Mouse (Mus musculus) hindbrain, embryonic 12.5 days (tissue): ENCODE data around the gene Snrpc. TPM values are rescaled to one million over a fixed set of nuclear protein-coding genes. Genes with fewer than 3 reads are reported as not detected.

Experiments
- ATAC-seq: fragments of 200-750 bp; cut with Nextera tagmentation; 2 replicates; pipeline ENCODE4 v1.8.0; 2017; ENCODE audit warnings: moderate TSS enrichment; ENCODE audit not compliant: low FRiP score
- H3K27ac ChIP-seq: fragments of 300-500 bp; sonication (generic); 2 replicates; pipeline ENCODE4 v1.5.1; 2016; ENCODE audit warnings: mild to moderate bottlenecking
- H3K27me3 ChIP-seq: fragments of 300-500 bp; sonication (generic); 2 replicates; pipeline ENCODE4 v1.6.1; 2016; ENCODE audit warnings: mild to moderate bottlenecking
- H3K36me3 ChIP-seq: fragments of 300-500 bp; sonication (generic); 2 replicates; pipeline ENCODE4 v1.6.1; 2016; ENCODE audit warnings: mild to moderate bottlenecking
- H3K4me1 ChIP-seq: fragments of 300-500 bp; sonication (generic); 2 replicates; pipeline ENCODE4 v1.6.1; 2016
- H3K4me2 ChIP-seq: fragments of 300-500 bp; sonication (generic); replicated peaks from 2 replicates; pipeline ENCODE4 v1.6.1; 2016; ENCODE audit warnings: mild to moderate bottlenecking
- H3K4me3 ChIP-seq: fragments of 300-500 bp; sonication (generic); 2 replicates; pipeline ENCODE4 v1.5.1; 2016; ENCODE audit warnings: mild to moderate bottlenecking
- H3K9ac ChIP-seq: fragments of 300-500 bp; sonication (generic); 2 replicates; pipeline ENCODE4 v1.6.1; 2016; ENCODE audit warnings: mild to moderate bottlenecking, moderate library complexity
- H3K9me3 ChIP-seq: fragments of 300-500 bp; sonication (generic); replicated peaks from 2 replicates; pipeline ENCODE4 v1.6.1; 2016; ENCODE audit warnings: mild to moderate bottlenecking
- WGBS: fragments of 180-500 bp; shearing (Covaris S2); methylation state at CpG from one replicate; pipeline ENCODE4 v1.1.7; 2016; 5-methylcytosine and 5-hydroxymethylcytosine counted together
- polyA plus RNA-seq: library from polyadenylated mRNA; unstranded; fragments of >200 nt; fragmentation: Nextera tagmentation; extraction: Ambion mirVana; gene quantifications from 2 replicates; pipeline ENCODE4 v1.2.1, GENCODE M21; 2016

Gene Snrpc
- polyA plus RNA-seq, 1 experiment from 2014 or later: 327 TPM

DNA sequence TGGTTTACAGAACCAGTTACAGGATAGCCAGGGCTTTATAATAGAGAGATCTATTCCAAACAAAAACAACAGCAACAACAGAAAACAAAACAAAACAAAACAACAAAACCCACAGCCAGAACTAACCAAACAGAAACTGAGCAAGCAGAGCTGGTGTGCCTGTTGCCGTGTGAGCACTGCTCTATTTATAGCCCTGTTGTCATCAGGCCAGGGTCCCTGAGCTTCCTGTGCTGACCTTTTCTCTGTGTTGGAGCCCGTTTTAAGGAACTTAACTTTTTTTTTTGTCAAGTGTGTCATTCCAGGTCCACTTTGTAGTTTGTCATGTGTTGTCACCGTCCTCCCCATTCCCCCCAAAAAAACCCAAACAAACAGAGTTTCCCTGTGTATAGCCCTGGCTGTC, 13.1 kb downstream of the Snrpc start:
- no peaks in the 10 kb centered on the region for H3K27me3 ChIP-seq
- H3K4me2 ChIP-seq: no peak overlapping the region
- H3K36me3 ChIP-seq: peaks cover 71% of the 10 kb centered on the region
- no peak overlapping the region for H3K9ac ChIP-seq
- 81% methylated on average over 3 of the region's 3 CpGs for WGBS
- no peak for ATAC-seq
- H3K27ac ChIP-seq: no peak overlapping the region
- no peak overlapping the region for H3K4me3 ChIP-seq
- no peaks in the 10 kb centered on the region for H3K4me1 ChIP-seq
- H3K9me3 ChIP-seq: no peaks in the 10 kb centered on the region

DNA sequence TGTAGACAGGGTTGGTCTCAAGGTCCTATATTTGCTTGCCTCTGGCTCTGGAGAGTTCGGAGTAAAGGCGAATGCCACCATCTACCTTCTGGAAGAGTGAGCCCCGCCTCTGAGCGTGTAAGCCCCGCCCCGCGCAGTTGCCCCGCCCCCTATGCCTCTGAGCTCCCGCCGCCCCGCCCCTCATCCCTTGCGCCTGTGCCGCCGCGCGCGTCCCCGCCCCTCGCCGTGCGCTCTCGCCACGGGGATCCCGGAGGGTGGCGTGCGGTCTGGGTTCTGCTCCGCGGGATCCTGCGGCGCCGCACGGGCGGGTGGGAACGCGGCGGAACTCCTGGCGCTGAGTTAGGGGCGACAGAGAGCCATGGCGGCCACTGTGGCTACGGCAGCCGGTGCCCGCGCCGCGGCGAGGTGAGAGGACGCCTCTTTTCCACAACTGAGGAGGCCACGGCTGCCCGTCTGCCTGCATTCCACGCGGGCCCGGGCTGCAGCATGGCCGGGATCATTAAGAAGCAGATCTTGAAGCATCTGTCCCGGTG, 18.4 kb downstream of the Snrpc start, which contains the start of gene Uhrf1bp1:
Gene Uhrf1bp1, plus strand, starts transcription at position 177 of the 533 bp plus-strand sequence.
- under 1% methylated on average over 53 of the region's 54 CpGs for WGBS
- H3K4me1 ChIP-seq: peaks cover 29% of the 10 kb centered on the region
- peak within 1 kb of the TSS; percentile 85 for H3K27ac ChIP-seq
- peak within 1 kb of the TSS; percentile 89 for H3K4me3 ChIP-seq
- H3K9ac ChIP-seq: peak within 1 kb of the TSS; percentile 94
- H3K4me2 ChIP-seq: peak within 1 kb of the TSS; percentile 80
- H3K9me3 ChIP-seq: no peaks in the 10 kb centered on the region
- peaks cover 22% of the 10 kb centered on the region for H3K36me3 ChIP-seq
- H3K27me3 ChIP-seq: no peaks in the 10 kb centered on the region
- peak; percentile 82 for ATAC-seq

DNA sequence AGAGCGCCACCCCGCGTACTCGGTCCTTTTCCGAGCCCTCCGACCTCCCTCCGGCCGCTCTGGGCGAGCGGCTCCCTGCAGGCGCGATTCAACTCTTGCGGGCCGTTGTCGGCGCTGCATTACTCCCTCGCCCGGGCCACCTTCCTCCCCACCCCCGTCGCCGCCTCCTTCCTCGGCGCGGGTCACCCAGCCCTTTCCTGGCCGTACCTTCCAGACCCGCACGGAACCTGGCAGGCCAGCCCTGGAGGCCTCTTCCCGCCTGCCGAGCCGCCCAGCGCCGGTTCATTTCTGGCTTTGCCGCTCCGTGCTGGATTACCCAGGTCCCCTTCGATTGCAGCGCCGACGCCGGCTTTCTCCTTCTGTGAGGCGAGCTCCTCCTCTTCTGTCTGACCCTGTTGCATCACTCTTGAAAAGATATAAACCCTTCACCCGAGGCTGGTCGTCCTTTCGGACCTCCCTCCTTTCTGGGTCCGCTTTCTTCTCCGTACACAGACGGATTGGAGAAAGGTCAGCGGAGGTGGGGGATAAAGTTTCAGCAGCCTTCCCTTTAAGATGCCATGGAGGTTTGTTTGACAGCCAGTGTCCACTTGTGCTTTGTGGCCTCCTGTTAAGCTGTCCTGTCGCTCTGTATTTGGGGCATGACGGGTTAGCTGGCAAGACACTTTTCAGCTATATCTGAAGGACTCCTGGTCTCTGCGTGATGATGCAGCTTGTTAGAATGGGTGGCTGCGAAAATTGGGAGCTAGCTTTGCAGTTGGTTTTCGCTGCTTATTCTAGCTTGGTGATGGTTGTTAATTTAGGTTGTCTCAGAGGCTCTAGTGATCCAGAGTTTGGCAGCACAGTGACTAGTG, 19.1 kb downstream of the Snrpc start:
- Histone ChIP-seq H3K36me3 (peaks cover 20% of the 10 kb centered on the region), H3K9me3 (no peaks in the 10 kb centered on the region), H3K4me1 (peaks cover 29% of the 10 kb centered on the region), H3K9ac (peak overlapping the region; percentile 94), H3K27me3 (no peaks in the 10 kb centered on the region), H3K4me3 (peak overlapping the region; percentile 89), H3K4me2 (peak overlapping the region; percentile 80), H3K27ac (peak overlapping the region; percentile 85)
- peak; percentile 72 for ATAC-seq
- WGBS: 2% methylated on average over 52 of the region's 52 CpGs

DNA sequence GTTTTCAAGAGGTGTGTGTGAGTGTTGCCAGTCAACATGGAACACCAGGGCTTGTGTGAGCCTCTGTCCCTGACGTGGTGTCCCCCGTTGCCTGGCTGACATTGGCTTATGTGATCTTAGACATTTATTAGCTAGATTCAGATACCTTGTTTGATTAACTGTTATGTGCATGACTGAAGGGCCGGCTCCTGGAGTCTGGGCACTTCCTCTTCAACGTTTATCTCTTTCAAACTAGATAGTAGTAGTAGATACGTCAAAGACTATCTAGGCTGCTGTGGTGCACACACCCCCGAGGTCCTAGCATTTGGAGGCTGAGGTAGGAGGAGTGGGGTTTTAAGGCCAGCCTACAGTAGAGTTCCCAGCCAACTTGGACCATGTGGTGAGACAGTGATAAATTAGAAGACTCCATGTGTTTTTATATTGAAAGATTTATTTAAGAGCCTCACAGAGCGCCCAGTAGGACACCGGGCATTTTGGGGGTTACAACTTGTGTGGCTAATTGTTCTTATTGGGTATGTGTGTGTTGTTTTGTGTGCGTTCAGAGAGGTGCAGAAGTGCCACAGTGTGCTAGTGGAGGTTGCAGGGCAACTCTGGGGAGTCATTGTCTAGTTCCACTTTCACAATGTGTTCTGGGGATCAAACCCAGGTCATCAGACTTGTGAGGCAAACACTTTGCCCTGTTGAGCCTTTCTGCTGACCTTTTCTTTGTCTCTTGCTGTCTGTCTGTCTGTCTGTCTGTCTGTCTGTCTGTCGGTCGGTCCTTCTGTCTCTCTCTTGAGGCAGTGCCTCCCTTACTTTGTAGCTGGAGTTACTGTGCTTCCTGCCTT, 19.9 kb downstream of the Snrpc start:
- H3K4me1 ChIP-seq: peaks cover 29% of the 10 kb centered on the region
- H3K4me2 ChIP-seq: peak overlapping the region; percentile 80
- peak overlapping the region; percentile 89 for H3K4me3 ChIP-seq
- ATAC-seq: no peak
- 49% methylated on average over 11 of the region's 11 CpGs for WGBS
- no peaks in the 10 kb centered on the region for H3K9me3 ChIP-seq
- H3K9ac ChIP-seq: peak overlapping the region; percentile 94
- no peaks in the 10 kb centered on the region for H3K27me3 ChIP-seq
- H3K36me3 ChIP-seq: peaks cover 11% of the 10 kb centered on the region
- H3K27ac ChIP-seq: no peak overlapping the region

DNA sequence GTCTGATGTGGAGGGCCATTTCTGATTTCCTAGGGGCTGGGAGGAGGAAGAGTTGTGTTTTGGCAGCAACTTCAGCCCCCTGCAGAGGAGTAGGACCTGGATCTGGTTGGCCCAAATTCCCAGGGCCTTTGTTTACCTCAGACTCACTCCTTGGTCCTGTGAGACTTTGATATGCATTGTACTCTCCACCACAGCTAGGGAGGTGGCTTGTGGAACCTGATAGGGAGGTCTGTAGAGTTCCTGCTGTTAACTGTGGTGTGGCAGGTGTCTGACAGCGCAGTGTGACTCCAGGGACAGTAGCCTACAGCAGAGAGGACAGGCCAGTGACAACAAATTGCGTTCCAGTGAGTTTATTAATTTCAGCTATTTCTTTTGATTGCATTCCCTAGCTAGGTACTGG, 21.2 kb downstream of the Snrpc start:
- Histone ChIP-seq H3K9ac (no peak overlapping the region), H3K27ac (no peak overlapping the region), H3K27me3 (no peaks in the 10 kb centered on the region), H3K9me3 (no peaks in the 10 kb centered on the region), H3K4me2 (peak overlapping the region; percentile 80; the same call in 1 of the 2 replicates), H3K4me1 (peaks cover 29% of the 10 kb centered on the region), H3K36me3 (peaks cover 4% of the 10 kb centered on the region), H3K4me3 (no peak overlapping the region)
- WGBS: 34% methylated on average over 2 of the region's 2 CpGs
- ATAC-seq: no peak

DNA sequence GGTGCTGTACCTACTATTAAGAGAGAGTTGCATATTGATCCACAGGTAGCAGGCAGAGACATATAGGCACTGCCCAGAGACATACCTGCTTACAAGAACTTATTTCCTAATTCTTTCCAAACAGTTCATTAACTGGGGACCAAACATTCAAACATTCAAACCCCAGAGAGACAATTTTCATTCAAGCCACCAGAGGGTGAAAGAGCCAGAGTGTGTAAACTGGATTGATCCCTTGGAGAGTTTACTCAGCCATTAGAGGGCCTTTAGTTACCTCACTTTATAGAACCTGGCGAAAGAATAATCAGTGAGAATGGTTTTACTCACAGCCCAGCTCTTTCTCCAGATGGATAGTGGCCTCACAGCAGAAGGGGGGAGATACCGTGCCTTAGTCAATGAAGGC, 27.5 kb downstream of the Snrpc start:
- H3K9ac ChIP-seq: no peak overlapping the region
- H3K36me3 ChIP-seq: no peaks in the 10 kb centered on the region
- ATAC-seq: no peak
- H3K27me3 ChIP-seq: no peaks in the 10 kb centered on the region
- no peaks in the 10 kb centered on the region for H3K9me3 ChIP-seq
- H3K27ac ChIP-seq: no peak overlapping the region
- H3K4me3 ChIP-seq: no peak overlapping the region
- 88% methylated on average over 2 of the region's 2 CpGs for whole genome bisulfite sequencing
- H3K4me2 ChIP-seq: no peak overlapping the region
- H3K4me1 ChIP-seq: 0 out of 2 replicates have a peak, but pooled peaks cover 2% of the 10 kb centered on the region

DNA sequence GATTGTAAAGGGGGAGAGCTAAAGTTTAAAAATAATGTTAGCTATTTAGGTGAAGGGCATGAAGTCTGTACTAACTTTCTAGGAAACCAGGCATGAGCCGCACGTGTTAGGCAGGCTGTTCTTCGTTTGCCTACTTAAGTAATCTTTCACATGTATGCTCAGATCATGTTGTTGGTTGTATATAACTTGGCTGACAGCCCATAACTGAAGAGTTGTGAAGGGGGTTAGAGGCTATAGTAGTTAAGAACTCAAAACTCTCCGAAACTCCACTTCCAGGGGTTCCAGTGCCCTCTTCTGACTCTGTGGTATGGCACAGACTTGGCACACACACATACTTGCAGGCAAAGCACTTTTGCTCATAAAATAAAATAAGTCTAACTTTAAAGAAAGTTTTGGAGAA, 28.8 kb downstream of the Snrpc start:
- H3K4me3 ChIP-seq: no peak overlapping the region
- ATAC-seq: no peak
- H3K9ac ChIP-seq: no peak overlapping the region
- 90% methylated on average over 4 of the region's 4 CpGs for WGBS
- no peak overlapping the region for H3K4me2 ChIP-seq
- no peaks in the 10 kb centered on the region for H3K9me3 ChIP-seq
- no peaks in the 10 kb centered on the region for H3K36me3 ChIP-seq
- no peaks in the 10 kb centered on the region for H3K27me3 ChIP-seq
- no peaks in the 10 kb centered on the region for H3K4me1 ChIP-seq
- H3K27ac ChIP-seq: no peak overlapping the region

DNA sequence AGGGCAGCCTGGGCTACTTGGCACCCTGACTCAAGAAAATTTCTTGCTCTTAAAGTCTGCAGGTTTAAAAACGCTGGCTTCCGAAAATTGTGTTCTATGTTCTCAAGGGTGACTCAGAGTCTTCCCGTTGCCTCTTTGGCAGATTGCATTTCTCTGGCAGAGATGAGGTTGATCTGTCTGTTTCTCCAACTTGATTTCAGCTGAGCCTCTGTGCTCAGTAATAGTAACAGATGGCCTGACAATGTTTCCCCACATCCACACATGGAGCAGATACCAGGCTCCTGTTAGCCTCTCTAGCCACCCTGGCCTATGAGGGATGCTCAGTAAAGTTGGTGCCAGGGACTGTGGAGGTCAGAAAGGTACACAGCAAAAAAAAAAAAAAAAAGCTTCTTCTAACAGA, 33.9 kb downstream of the Snrpc start:
- no peaks in the 10 kb centered on the region for H3K4me1 ChIP-seq
- H3K9ac ChIP-seq: no peak overlapping the region
- ATAC-seq: no peak
- no peaks in the 10 kb centered on the region for H3K27me3 ChIP-seq
- no peak overlapping the region for H3K4me3 ChIP-seq
- no peak overlapping the region for H3K27ac ChIP-seq
- no peaks in the 10 kb centered on the region for H3K36me3 ChIP-seq
- 89% methylated on average over 3 of the region's 3 CpGs for WGBS
- H3K4me2 ChIP-seq: no peak overlapping the region
- no peaks in the 10 kb centered on the region for H3K9me3 ChIP-seq

DNA sequence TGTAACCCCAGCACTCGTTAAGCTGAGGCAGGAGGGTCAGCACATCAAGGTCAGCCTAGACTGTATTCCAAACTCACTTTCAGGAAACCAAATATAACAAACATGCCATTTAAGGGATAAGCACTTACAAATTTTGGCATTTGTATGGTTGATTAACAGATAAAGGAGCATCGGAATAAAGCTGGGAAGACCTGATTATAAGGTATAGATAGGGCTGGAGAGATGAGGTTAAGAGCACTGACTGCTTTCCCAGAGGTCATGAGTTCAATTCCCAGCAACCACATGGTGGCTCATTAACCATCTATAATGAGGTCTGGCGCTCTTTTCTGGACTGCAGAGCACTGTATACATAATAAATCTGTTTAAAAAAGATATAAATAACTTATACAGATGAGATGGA, 35.6 kb downstream of the Snrpc start:
- WGBS: 81% methylated on average over 3 of the region's 3 CpGs
- no peak for ATAC-seq

DNA sequence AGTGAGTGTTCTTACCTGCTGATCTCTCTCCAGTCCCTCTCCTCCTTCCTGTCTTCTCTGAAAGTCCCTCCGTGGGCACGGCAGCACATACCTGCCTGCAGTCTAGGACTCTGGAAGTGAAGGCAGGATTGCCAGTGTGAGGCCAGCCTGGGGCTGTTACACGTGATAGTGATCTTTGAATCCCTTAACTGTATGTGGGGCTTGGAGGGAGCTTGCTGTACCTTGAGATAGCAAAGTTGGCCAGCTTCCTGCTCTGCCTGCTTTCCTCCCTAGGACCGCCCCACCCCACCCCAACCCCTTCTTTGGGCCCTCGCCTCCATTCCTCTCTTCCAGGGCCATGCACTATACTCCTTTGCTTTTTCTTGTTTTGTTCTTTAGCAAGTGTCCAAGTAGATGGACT, 36.6 kb downstream of the Snrpc start:
- Histone ChIP-seq H3K27me3 (no peaks in the 10 kb centered on the region), H3K9me3 (no peaks in the 10 kb centered on the region), H3K9ac (no peak overlapping the region), H3K36me3 (peaks cover 11% of the 10 kb centered on the region; the same call in 1 of the 2 replicates), H3K4me3 (no peak overlapping the region), H3K27ac (no peak overlapping the region), H3K4me2 (no peak overlapping the region), H3K4me1 (no peaks in the 10 kb centered on the region)
- WGBS: 80% methylated on average over 5 of the region's 5 CpGs
- no peak for ATAC-seq

More for the DNA sequence above, 35.6 kb downstream of the Snrpc start:
- no peak overlapping the region for H3K4me3 ChIP-seq
- no peaks in the 10 kb centered on the region for H3K4me1 ChIP-seq
- H3K9ac ChIP-seq: no peak overlapping the region
- no peaks in the 10 kb centered on the region for H3K9me3 ChIP-seq
- H3K27me3 ChIP-seq: no peaks in the 10 kb centered on the region
- H3K4me2 ChIP-seq: no peak overlapping the region
- peaks cover 3% of the 10 kb centered on the region; the same call in 1 of the 2 replicates for H3K36me3 ChIP-seq
- no peak overlapping the region for H3K27ac ChIP-seq

DNA sequence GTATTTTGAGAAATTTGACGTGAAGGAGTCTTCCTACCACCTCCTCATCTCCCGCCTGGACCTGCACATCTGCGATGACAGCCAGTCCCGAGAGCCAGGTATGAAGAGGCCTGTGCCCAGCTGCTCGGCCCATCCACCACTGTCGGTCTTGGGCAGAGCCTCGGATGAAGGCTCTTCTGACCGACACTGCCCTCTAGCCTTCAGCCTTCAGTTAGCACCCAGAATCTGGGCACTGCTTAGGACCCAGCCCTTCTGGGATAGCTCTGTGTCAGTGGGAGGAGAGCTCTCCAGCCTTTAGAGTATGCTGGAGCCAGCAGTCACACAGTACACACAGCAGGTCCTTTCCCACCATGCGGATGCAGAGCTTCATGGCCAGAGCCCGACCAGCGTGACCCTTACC, 43.6 kb downstream of the Snrpc start:
- no peaks in the 10 kb centered on the region for H3K27me3 ChIP-seq
- no peaks in the 10 kb centered on the region for H3K4me1 ChIP-seq
- no peak overlapping the region for H3K9ac ChIP-seq
- ATAC-seq: no peak
- no peaks in the 10 kb centered on the region for H3K9me3 ChIP-seq
- no peak overlapping the region for H3K4me2 ChIP-seq
- WGBS: 65% methylated on average over 11 of the region's 11 CpGs
- no peak overlapping the region for H3K4me3 ChIP-seq
- H3K36me3 ChIP-seq: peaks cover 63% of the 10 kb centered on the region
- H3K27ac ChIP-seq: no peak overlapping the region

DNA sequence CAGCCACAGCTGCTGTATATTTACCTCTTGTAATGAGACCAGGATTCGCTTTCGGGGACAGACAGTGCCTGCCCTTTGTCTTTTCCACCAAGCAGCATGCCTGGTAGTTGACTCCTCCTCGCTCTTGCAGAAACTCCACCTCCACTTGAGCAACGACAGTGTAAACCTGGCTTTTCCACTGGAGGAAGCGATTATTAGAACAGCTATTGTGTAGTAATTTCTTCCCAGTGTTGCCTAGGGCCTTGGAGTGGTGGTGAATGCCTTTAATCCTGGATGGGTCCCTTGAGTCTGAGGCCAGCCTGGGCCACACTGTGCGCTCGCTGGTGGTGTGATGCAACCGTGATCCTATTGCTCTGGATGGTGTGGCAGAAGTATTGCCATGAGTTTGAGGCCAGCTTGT, 45.2 kb downstream of the Snrpc start:
- 89% methylated on average over 8 of the region's 8 CpGs for WGBS
- no peak for ATAC-seq
- peaks cover 74% of the 10 kb centered on the region for H3K36me3 ChIP-seq

More for the DNA sequence above, 45.2 kb downstream of the Snrpc start:
- Histone ChIP-seq H3K9ac (no peak overlapping the region), H3K9me3 (no peaks in the 10 kb centered on the region), H3K27me3 (no peaks in the 10 kb centered on the region), H3K4me1 (no peaks in the 10 kb centered on the region), H3K4me2 (no peak overlapping the region), H3K4me3 (no peak overlapping the region), H3K27ac (no peak overlapping the region)
